In genomic region chr9:77849343-77849742, GRCm38 (mm10) we compare ENCODE assay signal across 27 mouse cellular contexts.
A peak's percentile ranks its signal among the peaks of the same experiment; 100 is the strongest.
DNase-seq lines count a peak whose midpoint lies in the region; ATAC-seq lines count a peak whose summit lies in the region.
"Had no signal": no experiment of that assay in that cellular context is flagged by ENCODE, and none has a peak within 500 bp of the region (broad histone marks: within the 10 kb centered on the region; RNA-seq: fewer than 3 reads in every experiment).

No protein-coding gene starts in this region.

- no peak overlapping the region for H3K9ac ChIP-seq in kidney, embryonic 16.5 days (replicated peaks; ENCODE audit: low read length)
- H3K9ac ChIP-seq: embryonic facial prominence, embryonic 15.5 days; forebrain, postnatal 0 days; heart, embryonic 12.5 days; midbrain, embryonic 15.5 days; neural tube, embryonic 13.5 days had no signal

- H3K27ac ChIP-seq in kidney, embryonic 16.5 days (ENCODE audit: low read length): no peak overlapping the region
- H3K27ac ChIP-seq: embryonic facial prominence, embryonic 15.5 days; hindbrain, postnatal 0 days; macrophage; midbrain, embryonic 15.5 days; neural tube, embryonic 13.5 days had no signal

- DNase-seq in frontal cortex, postnatal 10 days (ENCODE audit: low spot score in 2 of 2): no peak
- peak; percentile 41 for DNase-seq in layer of hippocampus, adult 9-11 months
- DNase-seq in layer of hippocampus, postnatal 25 days (ENCODE audit: extremely low spot score in 1 of 2, low spot score in 1 of 2): no peak
- peak; percentile 31 to 38 for DNase-seq in right cerebral cortex, adult 2 months (ENCODE audit: low spot score in 2 of 2)
- no peak for DNase-seq in right cerebral cortex, postnatal 14 days
- DNase-seq in kidney, adult 18-20 months: no peak
- DNase-seq: adrenal gland, postnatal 36 days; cerebellum, adult 11 months; cerebellum, adult 9-11 months; forebrain, postnatal 0 days; gastrocnemius, postnatal 25 days; heart, adult 18-20 months; heart, postnatal 10 days; kidney, postnatal 4 days; retina, postnatal 1 day; thymus, postnatal 14 days had no signal

- no peak overlapping the region for H3K4me2 ChIP-seq in kidney, embryonic 16.5 days (replicated peaks; ENCODE audit: low read depth, low read length)
- H3K4me2 ChIP-seq: embryonic facial prominence, embryonic 15.5 days; heart, embryonic 12.5 days; midbrain, embryonic 15.5 days; neural tube, embryonic 13.5 days had no signal

- H3K4me3 ChIP-seq in kidney, embryonic 16.5 days (ENCODE audit: low read length): no peak overlapping the region
- H3K4me3 ChIP-seq: embryonic facial prominence, embryonic 15.5 days; heart, embryonic 12.5 days; midbrain, embryonic 15.5 days; myocyte; neural tube, embryonic 13.5 days had no signal

- H3K4me1 ChIP-seq in kidney, embryonic 16.5 days (ENCODE audit: insufficient read depth, low read length): peaks cover 10% of the 10 kb centered on the region
- H3K4me1 ChIP-seq: embryonic facial prominence, embryonic 15.5 days; midbrain, embryonic 15.5 days; neural tube, embryonic 13.5 days had no signal

- no peaks in the 10 kb centered on the region for H3K27me3 ChIP-seq in kidney, embryonic 16.5 days (ENCODE audit: insufficient read depth, low read length)
- H3K27me3 ChIP-seq: embryonic facial prominence, embryonic 15.5 days; heart, embryonic 12.5 days; midbrain, embryonic 15.5 days; neural tube, embryonic 13.5 days had no signal

- no peaks in the 10 kb centered on the region for H3K9me3 ChIP-seq in kidney, embryonic 16.5 days (ENCODE audit: low read length)
- H3K9me3 ChIP-seq: embryonic facial prominence, embryonic 15.5 days; heart, embryonic 12.5 days; midbrain, embryonic 15.5 days; neural tube, embryonic 13.5 days had no signal

- no peaks in the 10 kb centered on the region for H3K36me3 ChIP-seq in kidney, embryonic 16.5 days (ENCODE audit: insufficient read depth, low read length)
- H3K36me3 ChIP-seq: embryonic facial prominence, embryonic 15.5 days; heart, embryonic 12.5 days; midbrain, embryonic 15.5 days; neural tube, embryonic 13.5 days had no signal

- peak; percentile 98 for ATAC-seq in frontal cortex, adult (ENCODE audit: low TSS enrichment)
- ATAC-seq in kidney, embryonic 16.5 days (ENCODE audit: low FRiP score, low TSS enrichment): no peak
- ATAC-seq: forebrain, postnatal 0 days; hindbrain, postnatal 0 days; intestine, embryonic 16.5 days; lung, postnatal 0 days; midbrain, embryonic 15.5 days had no signal

- WGBS in kidney, embryonic 16.5 days: 62% methylated on average over 4 of the region's 4 CpGs

Comparison
In these comparisons a context has a peak if more than half of its experiments do, and no peak if none do; other contexts are left out.
1. DNase-seq: peak in layer of hippocampus, adult 9-11 months (single experiment) and right cerebral cortex, adult 2 months (2 of 2); none in frontal cortex, postnatal 10 days (0 of 2), layer of hippocampus, postnatal 25 days (0 of 2), right cerebral cortex, postnatal 14 days (single experiment) and kidney, adult 18-20 months (single experiment).